Mouse (Mus musculus): ENCODE measurements around the gene 1110025L11Rik. TPM values are rescaled to one million over a fixed set of nuclear protein-coding genes. Genes with fewer than 3 reads are reported as not detected.
"Not testable (repeated sequence)": the region's sequence is repeated elsewhere in the genome, so short reads cannot be mapped to it uniquely, and the experiment has no call there.

1110025L11Rik gene
- not detected in 2 replicates for polyA plus RNA-seq (2016; fragmentation: Nextera tagmentation; extraction: Ambion mirVana)

DNA sequence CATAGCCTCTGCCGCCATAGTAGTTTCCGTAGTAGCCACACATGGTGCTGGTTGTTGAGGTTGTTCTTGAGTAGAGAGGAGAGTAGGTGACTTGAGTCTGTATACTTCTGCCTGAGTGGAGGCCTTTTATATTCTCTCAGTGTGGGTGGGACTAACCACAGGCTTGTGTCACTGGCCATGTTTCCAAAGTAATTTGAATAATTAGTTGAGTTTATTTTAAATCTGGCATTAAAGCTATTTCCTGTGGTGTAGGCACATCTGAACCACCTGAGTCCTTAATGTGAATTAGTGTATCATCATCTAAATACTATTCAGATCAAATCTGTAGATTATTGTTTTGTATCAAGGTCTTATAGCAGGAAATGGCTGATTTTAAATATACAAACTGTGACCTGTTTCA lies at the start of gene 1110025L11Rik:
Gene 1110025L11Rik, minus strand, starts transcription at position 101 of the 400 bp plus-strand sequence.
- ATAC-seq (ENCODE audit: low FRiP score, low read depth); H3K4me3 ChIP-seq; H3K9me3 ChIP-seq; H3K27ac ChIP-seq; H3K4me2 ChIP-seq (replicated peaks); H3K9ac ChIP-seq; H3K27me3 ChIP-seq (replicated peaks); H3K36me3 ChIP-seq; H3K4me1 ChIP-seq: not testable (repeated sequence)
- WGBS, result no CpG with 5 or more reads among the region's 2 CpGs

- H3K27me3 ChIP-seq (replicated peaks); H3K4me2 ChIP-seq (replicated peaks); H3K9ac ChIP-seq; H3K4me1 ChIP-seq; ATAC-seq (ENCODE audit: low FRiP score, low read depth); H3K4me3 ChIP-seq; H3K9me3 ChIP-seq; H3K36me3 ChIP-seq; H3K27ac ChIP-seq: not testable (repeated sequence)
- 66% methylated on average over 2 of the region's 2 CpGs for WGBS
Measured at GRCm38 (mm10) chr16:89071041-89071440, 7.2 kb upstream of the 1110025L11Rik start.

- no peak for ATAC-seq (ENCODE audit: low FRiP score, low read depth)
- Histone ChIP-seq H3K36me3 (no peaks in the 10 kb centered on the region), H3K4me1 (no peaks in the 10 kb centered on the region), H3K4me2 (replicated peaks) (no peak within 1 kb of the TSS), H3K9me3 (no peaks in the 10 kb centered on the region), H3K27ac (no peak within 1 kb of the TSS), H3K27me3 (replicated peaks) (no peaks in the 10 kb centered on the region), H3K4me3 (no peak within 1 kb of the TSS), H3K9ac (no peak within 1 kb of the TSS)
- WGBS, result 88% methylated on average over 3 of the region's 3 CpGs
Measured at GRCm38 (mm10) chr16:89047783-89048182, 16.0 kb downstream of the 1110025L11Rik start, which contains the start of gene Krtap6-5. Krtap6-5 (minus strand) TSS chr16:89047883.

DNA sequence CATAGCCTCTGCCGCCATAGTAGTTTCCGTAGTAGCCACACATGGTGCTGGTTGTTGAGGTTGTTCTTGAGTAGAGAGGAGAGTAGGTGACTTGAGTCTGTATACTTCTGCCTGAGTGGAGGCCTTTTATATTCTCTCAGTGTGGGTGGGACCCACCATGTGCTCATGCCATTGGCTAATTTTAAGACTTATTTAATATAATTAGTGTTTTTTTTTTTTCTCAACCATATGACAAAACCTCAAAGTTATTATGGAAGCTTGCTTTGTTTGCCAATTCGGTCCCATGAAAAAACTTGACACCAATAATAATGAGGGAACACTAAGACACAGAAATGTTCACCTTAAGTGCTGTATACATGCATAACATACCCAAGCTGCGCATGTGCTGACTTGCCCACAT lies 22.4 kb downstream of the 1110025L11Rik start, which contains the start of gene Gm10228:
Gene Gm10228, minus strand, starts transcription at position 101 of the 400 bp plus-strand sequence.
- not testable (repeated sequence) for H3K4me1 ChIP-seq
- WGBS, result 94% methylated on average over 2 of the region's 4 CpGs

DNA sequence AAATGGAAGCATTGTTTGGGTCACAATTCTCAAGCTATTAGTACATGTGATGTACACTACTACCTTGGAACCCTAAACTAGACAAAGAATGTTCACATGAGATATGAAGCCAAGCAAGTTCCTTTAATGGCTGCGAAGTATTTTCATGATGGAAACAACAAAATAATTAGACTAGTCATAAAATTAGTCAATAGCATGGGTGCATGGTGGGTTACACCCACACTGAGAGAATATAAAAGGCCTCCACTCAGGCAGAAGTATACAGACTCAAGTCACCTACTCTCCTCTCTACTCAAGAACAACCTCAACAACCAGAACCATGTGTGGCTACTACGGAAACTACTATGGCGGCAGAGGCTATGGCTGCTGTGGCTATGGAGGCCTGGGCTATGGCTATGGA lies 32.4 kb downstream of the 1110025L11Rik start, which contains the start of gene Krtap6-1:
Gene Krtap6-1, plus strand, starts transcription at position 301 of the 400 bp plus-strand sequence.
- not testable (repeated sequence) for ATAC-seq (ENCODE audit: low FRiP score, low read depth); H3K36me3 ChIP-seq; H3K9ac ChIP-seq; H3K4me2 ChIP-seq (replicated peaks); H3K4me3 ChIP-seq; H3K27ac ChIP-seq; H3K9me3 ChIP-seq; H3K4me1 ChIP-seq; H3K27me3 ChIP-seq (replicated peaks)
- 84% methylated on average over 3 of the region's 3 CpGs for WGBS

More for the DNA sequence above, 22.4 kb downstream of the 1110025L11Rik start, which contains the start of gene Gm10228:
- H3K27ac ChIP-seq; H3K9ac ChIP-seq; ATAC-seq (ENCODE audit: low FRiP score, low read depth); H3K4me3 ChIP-seq; H3K36me3 ChIP-seq; H3K27me3 ChIP-seq (replicated peaks); H3K9me3 ChIP-seq; H3K4me2 ChIP-seq (replicated peaks): not testable (repeated sequence)

DNA sequence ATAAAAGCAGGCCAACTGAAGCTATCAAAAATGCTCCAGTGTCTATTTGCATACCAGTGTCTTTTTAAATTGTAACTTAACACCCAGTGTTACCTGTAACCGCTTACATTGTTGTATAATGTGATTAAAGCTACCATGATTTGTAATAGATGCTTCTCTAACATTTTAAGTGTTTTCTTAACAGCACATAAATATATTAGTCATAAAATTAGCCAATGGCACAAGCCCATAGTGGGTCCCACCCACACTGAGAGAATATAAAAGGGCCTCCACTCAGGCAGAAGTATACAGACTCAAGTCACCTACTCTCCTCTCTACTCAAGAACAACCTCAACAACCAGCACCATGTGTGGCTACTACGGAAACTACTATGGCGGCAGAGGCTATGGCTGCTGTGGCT lies 48.8 kb downstream of the 1110025L11Rik start, which contains the start of gene Gm10229:
Gene Gm10229, plus strand, starts transcription at position 301 of the 400 bp plus-strand sequence.
- not testable (repeated sequence) for ATAC-seq (ENCODE audit: low FRiP score, low read depth); H3K36me3 ChIP-seq; H3K9me3 ChIP-seq; H3K4me3 ChIP-seq; H3K4me1 ChIP-seq; H3K4me2 ChIP-seq (replicated peaks); H3K9ac ChIP-seq; H3K27ac ChIP-seq; H3K27me3 ChIP-seq (replicated peaks)
- 87% methylated on average over 2 of the region's 3 CpGs for WGBS

GRCm38 (mm10) chr16:89013973-89014372 lies 49.8 kb downstream of the 1110025L11Rik start:
- H3K27me3 ChIP-seq (replicated peaks), result no peaks in the 10 kb centered on the region
- no peak overlapping the region for H3K4me2 ChIP-seq (replicated peaks)
- H3K4me1 ChIP-seq, result no peaks in the 10 kb centered on the region
- 95% methylated on average over 3 of the region's 3 CpGs for WGBS
- H3K36me3 ChIP-seq, result no peaks in the 10 kb centered on the region
- H3K9me3 ChIP-seq, result no peaks in the 10 kb centered on the region
- no peak overlapping the region for H3K4me3 ChIP-seq
- no peak for ATAC-seq (ENCODE audit: low FRiP score, low read depth)
- H3K9ac ChIP-seq, result no peak overlapping the region
- H3K27ac ChIP-seq, result no peak overlapping the region

Other genes starting within 250 kb of the 1110025L11Rik start
- gene Krtap15, start 243.8 kb downstream of the 1110025L11Rik start, polyA plus RNA-seq (2016; fragmentation: Nextera tagmentation; extraction: Ambion mirVana), result not detected in 2 replicates
- not detected in 2 replicates for gene Krtap14, start 237.9 kb downstream of the 1110025L11Rik start, polyA plus RNA-seq (2016; fragmentation: Nextera tagmentation; extraction: Ambion mirVana)
- gene Krtap19-1, start 194.6 kb downstream of the 1110025L11Rik start, polyA plus RNA-seq (2016; fragmentation: Nextera tagmentation; extraction: Ambion mirVana), result not detected in 2 replicates
- not detected in 2 replicates for gene Krtap19-2, start 189.7 kb downstream of the 1110025L11Rik start, polyA plus RNA-seq (2016; fragmentation: Nextera tagmentation; extraction: Ambion mirVana)
- not detected in 2 replicates for gene Krtap19-3, start 186.0 kb downstream of the 1110025L11Rik start, polyA plus RNA-seq (2016; fragmentation: Nextera tagmentation; extraction: Ambion mirVana)
- gene Krtap19-4, start 178.9 kb downstream of the 1110025L11Rik start, polyA plus RNA-seq (2016; fragmentation: Nextera tagmentation; extraction: Ambion mirVana), result not detected in 2 replicates
- gene Krtap19-5, start 167.5 kb downstream of the 1110025L11Rik start, polyA plus RNA-seq (2016; fragmentation: Nextera tagmentation; extraction: Ambion mirVana), result not detected in 2 replicates
- not detected in 2 replicates for gene Krtap19-9b, start 131.7 kb downstream of the 1110025L11Rik start, polyA plus RNA-seq (2016; fragmentation: Nextera tagmentation; extraction: Ambion mirVana)
- gene Krtap16-3, start 101.1 kb downstream of the 1110025L11Rik start, polyA plus RNA-seq (2016; fragmentation: Nextera tagmentation; extraction: Ambion mirVana), result not detected in 2 replicates
- not detected in 2 replicates for gene Krtap22-2, start 53.2 kb downstream of the 1110025L11Rik start, polyA plus RNA-seq (2016; fragmentation: Nextera tagmentation; extraction: Ambion mirVana)
- gene Gm10229, start 48.7 kb downstream of the 1110025L11Rik start, polyA plus RNA-seq (2016; fragmentation: Nextera tagmentation; extraction: Ambion mirVana), result not detected in 2 replicates
- not detected in 2 replicates for gene Krtap6-1, start 32.3 kb downstream of the 1110025L11Rik start, polyA plus RNA-seq (2016; fragmentation: Nextera tagmentation; extraction: Ambion mirVana)
- gene Gm10228, start 22.5 kb downstream of the 1110025L11Rik start, polyA plus RNA-seq (2016; fragmentation: Nextera tagmentation; extraction: Ambion mirVana), result not detected in 2 replicates
- not detected in 2 replicates for gene Krtap6-5, start 16.1 kb downstream of the 1110025L11Rik start, polyA plus RNA-seq (2016; fragmentation: Nextera tagmentation; extraction: Ambion mirVana)
- not detected in 2 replicates for gene Krtap6-3, start 20.0 kb upstream of the 1110025L11Rik start, polyA plus RNA-seq (2016; fragmentation: Nextera tagmentation; extraction: Ambion mirVana)
- gene Gm6358, start 76.8 kb upstream of the 1110025L11Rik start, polyA plus RNA-seq (2016; fragmentation: Nextera tagmentation; extraction: Ambion mirVana), result not detected in 2 replicates
- gene Gm10061, start 87.1 kb upstream of the 1110025L11Rik start, polyA plus RNA-seq (2016; fragmentation: Nextera tagmentation; extraction: Ambion mirVana), result not detected in 2 replicates
- not detected in 2 replicates for gene Gm9789, start 94.0 kb upstream of the 1110025L11Rik start, polyA plus RNA-seq (2016; fragmentation: Nextera tagmentation; extraction: Ambion mirVana)
- gene Gm7735, start 105.5 kb upstream of the 1110025L11Rik start, polyA plus RNA-seq (2016; fragmentation: Nextera tagmentation; extraction: Ambion mirVana), result not detected in 2 replicates
- gene 1110057P08Rik, start 110.7 kb upstream of the 1110025L11Rik start, polyA plus RNA-seq (2016; fragmentation: Nextera tagmentation; extraction: Ambion mirVana), result not detected in 2 replicates
- not detected in 2 replicates for gene Krtap20-2, start 141.9 kb upstream of the 1110025L11Rik start, polyA plus RNA-seq (2016; fragmentation: Nextera tagmentation; extraction: Ambion mirVana)